Mouse (Mus musculus): ENCODE measurements around the gene Wfikkn1. TPM values are rescaled to one million over a fixed set of nuclear protein-coding genes. Genes with fewer than 3 reads are reported as not detected.

Gene Wfikkn1
- total RNA-seq, 2 experiments from 2014 or later: 1.8 to 2.3 TPM

Small RNA genes lying within 50 kb of the gene (microRNA-seq; reads per million reads assigned to microRNA genes)
- gene Mir3082: 1.6 to 3.4 reads per million in 2 experiments

Other genes starting within 250 kb of the Wfikkn1 start
- gene Gng13, start 163.7 kb downstream of the Wfikkn1 start, total RNA-seq (2021): 100 to 1,000 TPM in 1 of 2 experiments, 10 to 100 TPM in 1; 78.0 to 103 TPM
- 1 to 10 TPM; 3.1 to 3.3 TPM for gene Chtf18, start 153.4 kb downstream of the Wfikkn1 start, total RNA-seq (2021)
- 10 to 100 TPM; 29.9 to 32.8 TPM for gene Rpusd1, start 153.2 kb downstream of the Wfikkn1 start, total RNA-seq (2021)
- gene Mslnl, start 144.8 kb downstream of the Wfikkn1 start, total RNA-seq (2021): under 1 TPM in 1 of 2 experiments, not detected in 1; 0.12 TPM
- 1 to 10 TPM; 1.2 to 1.8 TPM for gene Msln, start 126.5 kb downstream of the Wfikkn1 start, total RNA-seq (2021)
- 10 to 100 TPM; 27.6 to 35.3 TPM for gene Narfl, start 107.1 kb downstream of the Wfikkn1 start, total RNA-seq (2021)
- 100 to 1,000 TPM; 125 to 128 TPM for gene Haghl, start 95.2 kb downstream of the Wfikkn1 start, total RNA-seq (2021)
- under 1 TPM in 1 of 2 experiments, not detected in 1; 0.30 TPM for gene Ccdc78, start 94.3 kb downstream of the Wfikkn1 start, total RNA-seq (2021)
- gene Fam173a, start 88.0 kb downstream of the Wfikkn1 start, total RNA-seq (2021): 10 to 100 TPM; 80.2 to 80.3 TPM
- gene AC134908.4, start 85.2 kb downstream of the Wfikkn1 start, total RNA-seq (2021): not detected
- gene Metrn, start 83.7 kb downstream of the Wfikkn1 start, total RNA-seq (2021): 10 to 100 TPM; 82.0 to 86.9 TPM
- gene Fbxl16, start 71.8 kb downstream of the Wfikkn1 start, total RNA-seq (2021): 100 to 1,000 TPM; 414 to 418 TPM
- gene Wdr24, start 57.2 kb downstream of the Wfikkn1 start, total RNA-seq (2021): 10 to 100 TPM; 21.7 to 23.4 TPM
- gene Jmjd8, start 52.0 kb downstream of the Wfikkn1 start, total RNA-seq (2021): 10 to 100 TPM; 64.3 to 65.0 TPM
- 100 to 1,000 TPM; 155 to 157 TPM for gene Stub1, start 47.5 kb downstream of the Wfikkn1 start, total RNA-seq (2021)
- 10 to 100 TPM; 84.4 to 97.5 TPM for gene Rhbdl1, start 43.6 kb downstream of the Wfikkn1 start, total RNA-seq (2021)
- 10 to 100 TPM; 26.7 to 31.1 TPM for gene Gm20683, start 39.1 kb downstream of the Wfikkn1 start, total RNA-seq (2021)
- gene Rhot2, start 36.0 kb downstream of the Wfikkn1 start, total RNA-seq (2021): 10 to 100 TPM; 95.6 to 97.8 TPM
- 10 to 100 TPM; 24.0 to 25.8 TPM for gene Wdr90, start 19.4 kb downstream of the Wfikkn1 start, total RNA-seq (2021)
- gene Mcrip2, start 12.1 kb downstream of the Wfikkn1 start, total RNA-seq (2021): 10 to 100 TPM; 29.2 to 39.0 TPM
- 10 to 100 TPM; 39.3 to 44.7 TPM for gene Mettl26, start 5.8 kb downstream of the Wfikkn1 start, total RNA-seq (2021)
- 10 to 100 TPM; 48.6 to 52.2 TPM for gene Rab40c, start 38.9 kb upstream of the Wfikkn1 start, total RNA-seq (2021)
- gene Pigq, start 64.1 kb upstream of the Wfikkn1 start, total RNA-seq (2021): 100 to 1,000 TPM; 160 to 168 TPM
- gene Nhlrc4, start 64.1 kb upstream of the Wfikkn1 start, total RNA-seq (2021): not detected
- under 1 TPM in 1 of 2 experiments, not detected in 1; 0.14 TPM for gene A930017K11Rik, start 71.7 kb upstream of the Wfikkn1 start, total RNA-seq (2021)
- gene Capn15, start 104.9 kb upstream of the Wfikkn1 start, total RNA-seq (2021): 10 to 100 TPM; 44.4 to 46.2 TPM
- gene Rab11fip3, start 188.7 kb upstream of the Wfikkn1 start, total RNA-seq (2021): 10 to 100 TPM; 82.3 to 85.1 TPM
- gene Decr2, start 209.5 kb upstream of the Wfikkn1 start, total RNA-seq (2021): 10 to 100 TPM; 23.6 to 24.2 TPM
- 1 to 10 TPM; 2.4 to 4.2 TPM for gene Nme4, start 214.7 kb upstream of the Wfikkn1 start, total RNA-seq (2021)
- gene Tmem8, start 232.4 kb upstream of the Wfikkn1 start, total RNA-seq (2021): 10 to 100 TPM; 11.0 to 11.3 TPM
- 10 to 100 TPM; 70.6 to 71.1 TPM for gene Mrpl28, start 242.6 kb upstream of the Wfikkn1 start, total RNA-seq (2021)

Measured in layer of hippocampus, postnatal 14 days (tissue).